Mouse (Mus musculus) neural tube, embryonic 13.5 days (tissue): ENCODE measurements around the gene Sbf2. TPM values are rescaled to one million over a fixed set of nuclear protein-coding genes. Genes with fewer than 3 reads are reported as not detected.

Experiments
- ATAC-seq: fragments of 200-750 bp; cut with Nextera tagmentation; 2 replicates; pipeline ENCODE4 v1.8.0; 2017; ENCODE audit warnings: low read depth, mild to moderate bottlenecking, moderate TSS enrichment, moderate library complexity
- H3K27ac ChIP-seq: fragments of 300-500 bp; sonication (generic); replicated peaks from 2 replicates; pipeline ENCODE4 v1.5.1; 2015; ENCODE audit warnings: moderate library complexity, mild to moderate bottlenecking, inconsistent platforms
- H3K27me3 ChIP-seq: fragments of 300-500 bp; sonication (generic); 2 replicates; pipeline ENCODE4 v1.6.1; 2015; ENCODE audit warnings: mild to moderate bottlenecking, inconsistent platforms
- H3K36me3 ChIP-seq: fragments of 300-500 bp; sonication (generic); 2 replicates; pipeline ENCODE4 v1.6.1; 2015; ENCODE audit warnings: mild to moderate bottlenecking, inconsistent platforms
- H3K4me1 ChIP-seq: fragments of 300-500 bp; sonication (generic); replicated peaks from 2 replicates; pipeline ENCODE4 v1.6.1; 2015; ENCODE audit warnings: inconsistent platforms
- H3K4me2 ChIP-seq: fragments of 300-500 bp; sonication (generic); 2 replicates; pipeline ENCODE4 v1.6.1; 2015; ENCODE audit warnings: inconsistent platforms, mild to moderate bottlenecking, moderate library complexity
- H3K4me3 ChIP-seq: fragments of 300-500 bp; sonication (generic); 2 replicates; pipeline ENCODE4 v1.5.1; 2015; ENCODE audit warnings: mild to moderate bottlenecking, inconsistent platforms
- H3K9ac ChIP-seq: fragments of 300-500 bp; sonication (generic); 2 replicates; pipeline ENCODE4 v1.6.1; 2015; ENCODE audit warnings: moderate library complexity, mild to moderate bottlenecking, inconsistent platforms
- H3K9me3 ChIP-seq: fragments of 300-500 bp; sonication (generic); 2 replicates; pipeline ENCODE4 v1.6.1; 2016; ENCODE audit warnings: inconsistent platforms
- WGBS: fragments of 180-500 bp; shearing (Covaris S2); methylation state at CpG from one replicate; pipeline ENCODE4 v1.1.7; 2015; 5-methylcytosine and 5-hydroxymethylcytosine counted together
- polyA plus RNA-seq: library from polyadenylated mRNA; unstranded; fragments of >200 nt; fragmentation: Nextera tagmentation; extraction: Ambion mirVana; gene quantifications from 2 replicates; pipeline ENCODE4 v1.2.1, GENCODE M21; 2015

Sbf2 gene
- polyA plus RNA-seq, 1 experiment from 2014 or later, result 47.4 TPM

DNA sequence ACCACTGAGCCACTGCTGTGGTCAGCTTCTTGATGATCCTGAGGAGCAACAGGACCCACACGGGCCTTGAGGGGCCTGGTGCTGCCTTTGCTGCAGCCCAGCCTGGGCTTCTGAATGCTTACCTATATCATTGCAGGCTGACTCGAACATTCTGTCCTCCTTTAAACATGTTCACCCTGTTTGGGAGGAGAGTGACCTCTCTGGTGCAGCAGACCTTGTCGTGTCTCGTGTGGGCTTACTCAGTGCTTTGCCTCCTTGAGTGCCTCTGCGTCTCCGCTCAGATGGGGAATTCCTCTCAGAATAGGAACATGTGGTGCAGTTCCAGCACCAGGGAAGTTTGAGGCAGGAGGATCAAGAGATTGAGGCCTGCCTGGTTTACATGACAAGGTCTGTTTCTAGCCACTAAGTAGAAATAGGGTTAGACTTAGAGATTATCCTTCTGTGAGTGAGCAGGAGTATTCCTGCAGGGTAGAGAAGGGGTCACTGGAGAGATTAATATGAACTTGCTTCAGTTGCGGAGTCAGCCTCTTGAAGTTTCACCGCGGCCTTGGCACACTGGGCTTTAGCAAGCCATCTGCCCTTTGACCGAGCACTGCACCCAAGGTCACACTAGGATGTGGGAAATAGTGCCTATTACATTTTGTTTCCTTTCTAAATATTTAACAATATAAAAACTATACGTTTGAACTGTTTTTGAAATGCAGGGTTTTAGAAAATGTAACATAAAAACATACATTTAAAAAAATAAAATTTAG is 356.3 kb downstream of the Sbf2 start:
- no peak overlapping the region for H3K4me2 ChIP-seq
- WGBS, result 85% methylated on average over 11 of the region's 11 CpGs
- no peak overlapping the region for H3K4me3 ChIP-seq
- no peaks in the 10 kb centered on the region for H3K27me3 ChIP-seq
- no peak overlapping the region for H3K9ac ChIP-seq
- no peaks in the 10 kb centered on the region for H3K9me3 ChIP-seq
- H3K27ac ChIP-seq, result no peak overlapping the region
- no peak for ATAC-seq
- H3K4me1 ChIP-seq, result no peaks in the 10 kb centered on the region
- H3K36me3 ChIP-seq, result no peaks in the 10 kb centered on the region

Other genes starting within 250 kb of the Sbf2 start
- gene Adm, start 12.7 kb upstream of the Sbf2 start, polyA plus RNA-seq, result 2.7 and 4.8 TPM in 2 replicates
- gene Ampd3, start 153.3 kb upstream of the Sbf2 start, polyA plus RNA-seq, result 5.2 and 5.4 TPM in 2 replicates
- gene Rnf141, start 229.5 kb upstream of the Sbf2 start, polyA plus RNA-seq, result 30.0 and 32.2 TPM in 2 replicates
- gene Lyve1, start 248.3 kb upstream of the Sbf2 start, polyA plus RNA-seq, result 8.1 and 8.2 TPM in 2 replicates